In the genomic region with DNA sequence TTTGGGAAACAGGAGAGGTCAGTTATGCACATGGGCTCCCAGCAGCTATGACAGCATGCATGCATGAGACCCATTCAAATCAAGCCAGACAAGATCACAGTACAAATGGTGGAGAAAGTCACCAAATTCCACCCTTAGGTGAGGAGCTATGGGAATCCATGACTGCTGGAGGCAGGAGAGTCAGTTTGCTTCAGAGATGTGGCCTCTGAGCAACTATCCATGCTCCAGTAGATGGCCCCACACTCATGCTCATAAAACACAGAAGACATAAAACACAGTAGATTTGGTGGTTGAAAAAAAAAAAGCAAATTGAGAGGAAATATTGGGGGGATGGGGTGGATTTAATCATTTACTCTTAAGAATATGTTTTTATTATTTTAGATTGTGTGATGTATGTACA, we compare ENCODE assay signal across 9 mouse cellular contexts.
DNase-seq lines count a peak whose midpoint lies in the region; ATAC-seq and TF ChIP-seq lines count a peak whose summit lies in the region.
"Had no signal": no experiment of that assay in that cellular context is flagged by ENCODE, and none has a peak within 500 bp of the region (broad histone marks: within the 10 kb centered on the region; RNA-seq: fewer than 3 reads in every experiment).

No protein-coding gene starts in this region.

- no peak overlapping the region for H3K4me3 ChIP-seq in hindbrain, postnatal 0 days (ENCODE audit: low read length)
- no peak overlapping the region for H3K4me3 ChIP-seq in hindbrain, embryonic 16.5 days (ENCODE audit: low read length)
- no peak overlapping the region for H3K4me3 ChIP-seq in cortical plate, adult 2 months (ENCODE audit: insufficient read depth, low read length)
- H3K4me3 ChIP-seq in stomach, postnatal 0 days (ENCODE audit: low read depth, low read length), result no peak overlapping the region
- H3K4me3 ChIP-seq in hindbrain, embryonic 12.5 days, result no peak overlapping the region
- H3K4me3 ChIP-seq: limb, embryonic 15.5 days had no signal

- no peak for TF ChIP-seq POLR2A in cortical plate, adult 2 months (IDR thresholded peaks at IDR 0.05; ENCODE audit: extremely low read depth, insufficient read depth, low read length)

- TF ChIP-seq CTCF in hindbrain, postnatal 0 days (IDR thresholded peaks at IDR 0.05; ENCODE audit: low read depth), result peak; percentile 66
- peak; percentile 57 for TF ChIP-seq CTCF in cortical plate, adult 2 months (IDR thresholded peaks at IDR 0.05; ENCODE audit: extremely low read depth, insufficient read depth, low read length)
- peak; percentile 77 for TF ChIP-seq CTCF in stomach, postnatal 0 days (IDR thresholded peaks at IDR 0.05; ENCODE audit: low read depth)

- H3K9ac ChIP-seq in hindbrain, postnatal 0 days (replicated peaks; ENCODE audit: low read length), result no peak overlapping the region
- no peak overlapping the region for H3K9ac ChIP-seq in hindbrain, embryonic 16.5 days (ENCODE audit: low read depth, low read length)
- no peak overlapping the region for H3K9ac ChIP-seq in stomach, postnatal 0 days (ENCODE audit: low read length)
- H3K9ac ChIP-seq in hindbrain, embryonic 12.5 days, result no peak overlapping the region
- H3K9ac ChIP-seq: limb, embryonic 15.5 days had no signal

- no peak overlapping the region for H3K4me2 ChIP-seq in hindbrain, postnatal 0 days (ENCODE audit: low read depth, low read length)
- no peak overlapping the region for H3K4me2 ChIP-seq in hindbrain, embryonic 16.5 days (ENCODE audit: low read length)
- H3K4me2 ChIP-seq in stomach, postnatal 0 days (replicated peaks; ENCODE audit: low read depth), result no peak overlapping the region
- H3K4me2 ChIP-seq in hindbrain, embryonic 12.5 days (replicated peaks), result no peak overlapping the region
- H3K4me2 ChIP-seq: limb, embryonic 15.5 days had no signal

- TF ChIP-seq EP300 in stomach, postnatal 0 days (optimal IDR thresholded peaks at IDR 0.05), result no peak

- no peak for ATAC-seq in hindbrain, postnatal 0 days
- ATAC-seq in hindbrain, embryonic 16.5 days, result no peak
- no peak for ATAC-seq in stomach, postnatal 0 days (ENCODE audit: low FRiP score, low TSS enrichment)
- ATAC-seq in hindbrain, embryonic 12.5 days (ENCODE audit: low FRiP score), result no peak

- DNase-seq in hindbrain, postnatal 0 days (ENCODE audit: low spot score), result peak; percentile 58
- peak; percentile 12 for DNase-seq in right cerebral cortex, adult 18-20 months
- DNase-seq in right cerebral cortex, postnatal 4 days, result no peak
- no peak for DNase-seq in stomach, postnatal 0 days (ENCODE audit: low spot score)
- DNase-seq in ovary, adult 18-20 months (ENCODE audit: low spot score), result no peak

- no peaks in the 10 kb centered on the region for H3K9me3 ChIP-seq in hindbrain, postnatal 0 days (ENCODE audit: low read length)
- H3K9me3 ChIP-seq in hindbrain, embryonic 16.5 days (ENCODE audit: control insufficient read depth, low read length), result no peaks in the 10 kb centered on the region
- no peaks in the 10 kb centered on the region for H3K9me3 ChIP-seq in stomach, postnatal 0 days (ENCODE audit: control insufficient read depth, low read length)
- no peaks in the 10 kb centered on the region for H3K9me3 ChIP-seq in hindbrain, embryonic 12.5 days (replicated peaks)
- H3K9me3 ChIP-seq: limb, embryonic 15.5 days had no signal

- H3K4me1 ChIP-seq in hindbrain, postnatal 0 days (ENCODE audit: insufficient read depth, low read length), result no peaks in the 10 kb centered on the region
- H3K4me1 ChIP-seq in hindbrain, embryonic 16.5 days (ENCODE audit: control insufficient read depth, insufficient read depth, low read depth, low read length), result peaks cover 3% of the 10 kb centered on the region
- H3K4me1 ChIP-seq in cortical plate, adult 2 months (ENCODE audit: control insufficient read depth, insufficient read depth, low read length), result no peaks in the 10 kb centered on the region
- no peaks in the 10 kb centered on the region for H3K4me1 ChIP-seq in stomach, postnatal 0 days (replicated peaks; ENCODE audit: control insufficient read depth, insufficient read depth)
- H3K4me1 ChIP-seq in hindbrain, embryonic 12.5 days, result peaks cover 8% of the 10 kb centered on the region

- H3K27ac ChIP-seq in hindbrain, postnatal 0 days, result no peak overlapping the region
- H3K27ac ChIP-seq in hindbrain, embryonic 16.5 days (ENCODE audit: low read depth, low read length), result no peak overlapping the region
- H3K27ac ChIP-seq in cortical plate, adult 2 months (ENCODE audit: insufficient read depth, low read length), result no peak overlapping the region
- no peak overlapping the region for H3K27ac ChIP-seq in stomach, postnatal 0 days (replicated peaks)
- no peak overlapping the region for H3K27ac ChIP-seq in hindbrain, embryonic 12.5 days
- H3K27ac ChIP-seq: limb, embryonic 15.5 days had no signal

- no peaks in the 10 kb centered on the region for H3K36me3 ChIP-seq in hindbrain, postnatal 0 days (ENCODE audit: insufficient read depth, low read length)
- H3K36me3 ChIP-seq in hindbrain, embryonic 16.5 days (ENCODE audit: control insufficient read depth, insufficient read depth, low read length), result no peaks in the 10 kb centered on the region
- H3K36me3 ChIP-seq in stomach, postnatal 0 days (ENCODE audit: control insufficient read depth, insufficient read depth, low read length), result no peaks in the 10 kb centered on the region
- H3K36me3 ChIP-seq in hindbrain, embryonic 12.5 days, result no peaks in the 10 kb centered on the region
- H3K36me3 ChIP-seq: limb, embryonic 15.5 days had no signal

- H3K27me3 ChIP-seq in hindbrain, postnatal 0 days (ENCODE audit: insufficient read depth, low read length), result no peaks in the 10 kb centered on the region
- H3K27me3 ChIP-seq in hindbrain, embryonic 16.5 days (replicated peaks; ENCODE audit: control insufficient read depth, insufficient read depth, low read length), result no peaks in the 10 kb centered on the region
- no peaks in the 10 kb centered on the region for H3K27me3 ChIP-seq in stomach, postnatal 0 days (ENCODE audit: control insufficient read depth, insufficient read depth, low read length)
- H3K27me3 ChIP-seq in hindbrain, embryonic 12.5 days, result no peaks in the 10 kb centered on the region
- H3K27me3 ChIP-seq: limb, embryonic 15.5 days had no signal

Comparison
In these comparisons a context has a peak if more than half of its experiments do, and no peak if none do; other contexts are left out.
1. DNase-seq: peak in hindbrain, postnatal 0 days (single experiment) and right cerebral cortex, adult 18-20 months (single experiment); none in right cerebral cortex, postnatal 4 days (single experiment), stomach, postnatal 0 days (single experiment) and ovary, adult 18-20 months (single experiment).
2. Peak in every context shown above with its lines, with median percentiles within 50 percentile points of each other: CTCF ChIP-seq.